Mouse (Mus musculus) gastrocnemius, adult 18-20 months (tissue): ENCODE results near the gene Uqcr10. TPM values are rescaled to one million over a fixed set of nuclear protein-coding genes. Genes with fewer than 3 reads are reported as not detected.
"Not testable (repeated sequence)": the region's sequence is repeated elsewhere in the genome, so short reads cannot be mapped to it uniquely, and the experiment has no call there.

ENCODE experiments used
- DNase-seq: peaks from one replicate; pipeline ENCODE4 v3.0.0; 2021; ENCODE audit warnings: low spot score
- total RNA-seq, 2 experiments: library from RNA; stranded (reverse); gene quantifications; 2 replicates each; pipeline ENCODE4 v1.2.3; 2021

Uqcr10 gene
- total RNA-seq, 2 experiments from 2014 or later, result 977 to 1,022 TPM

DNA sequence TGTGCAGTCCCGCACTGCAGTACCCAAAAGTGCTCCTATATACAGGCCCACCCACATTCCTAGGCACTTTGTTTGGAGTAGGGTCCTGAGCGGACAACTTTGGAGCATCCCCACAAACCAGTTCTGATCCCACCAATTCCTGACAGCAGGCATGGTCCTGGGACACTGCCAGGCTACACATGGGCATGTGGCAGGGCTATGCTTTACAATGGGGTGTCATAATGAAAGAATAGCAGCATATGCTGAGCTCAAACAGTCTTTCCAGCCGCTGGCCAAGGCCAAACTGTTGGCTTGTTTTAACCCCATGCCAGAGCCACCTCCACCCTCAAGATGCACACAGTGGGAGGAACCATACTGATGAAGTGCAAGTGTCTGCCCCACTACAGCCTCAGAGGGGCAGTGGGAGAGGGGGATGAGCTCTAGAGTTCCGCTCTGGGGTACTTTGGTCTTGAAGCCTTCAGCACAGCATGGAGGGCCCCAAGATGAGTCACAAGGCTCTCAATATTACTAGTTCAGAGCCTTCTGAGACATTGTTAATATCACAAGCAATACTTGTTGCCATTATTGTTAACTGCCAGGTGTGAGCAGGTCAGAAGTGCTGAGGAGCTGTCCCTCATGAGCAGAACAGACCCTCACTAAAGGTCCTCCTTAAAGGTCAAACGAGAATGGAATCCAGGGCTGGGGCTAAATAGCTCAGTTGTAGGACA lies 12.5 kb upstream of the Uqcr10 start:
- no peak for DNase-seq

DNA sequence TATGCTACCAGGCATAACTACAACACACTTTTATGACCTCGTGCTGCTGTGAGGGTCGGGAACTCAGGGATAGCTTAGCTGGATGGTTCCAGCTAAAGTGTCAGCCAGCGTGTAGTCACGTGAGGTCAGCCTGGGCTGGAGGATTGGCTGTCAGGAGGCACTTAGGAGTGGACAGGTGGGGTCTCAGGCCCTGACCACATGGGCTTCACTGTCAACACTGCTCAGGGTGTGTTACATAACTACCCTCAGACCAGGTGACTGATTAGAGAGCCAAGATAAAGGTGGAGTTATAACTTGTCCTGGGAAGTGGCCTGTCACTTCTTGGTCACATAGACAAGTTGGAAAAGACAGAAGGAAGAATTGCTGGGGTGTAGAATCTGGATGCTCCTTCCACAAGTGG lies 11.5 kb upstream of the Uqcr10 start:
- no peak for DNase-seq

DNA sequence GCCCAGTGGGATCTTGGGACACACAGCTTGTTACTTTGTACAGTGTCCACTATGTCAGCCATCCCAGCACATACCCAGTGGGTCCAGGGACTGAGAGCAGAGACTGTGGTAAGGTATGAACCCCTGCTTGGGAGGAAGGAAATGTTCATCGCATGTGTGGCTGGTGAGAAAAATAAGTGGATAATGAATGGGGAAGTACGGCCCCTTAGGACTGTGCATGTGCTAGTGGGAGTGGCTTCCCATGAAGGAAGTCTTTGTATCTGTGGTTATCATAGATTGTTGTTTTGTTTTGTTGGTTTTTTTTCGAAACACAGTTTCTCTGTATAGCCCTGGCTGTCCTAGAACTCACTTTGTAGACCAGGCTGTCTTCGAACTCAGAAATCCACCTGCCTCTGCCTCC lies 10.6 kb upstream of the Uqcr10 start:
- no peak for DNase-seq

DNA sequence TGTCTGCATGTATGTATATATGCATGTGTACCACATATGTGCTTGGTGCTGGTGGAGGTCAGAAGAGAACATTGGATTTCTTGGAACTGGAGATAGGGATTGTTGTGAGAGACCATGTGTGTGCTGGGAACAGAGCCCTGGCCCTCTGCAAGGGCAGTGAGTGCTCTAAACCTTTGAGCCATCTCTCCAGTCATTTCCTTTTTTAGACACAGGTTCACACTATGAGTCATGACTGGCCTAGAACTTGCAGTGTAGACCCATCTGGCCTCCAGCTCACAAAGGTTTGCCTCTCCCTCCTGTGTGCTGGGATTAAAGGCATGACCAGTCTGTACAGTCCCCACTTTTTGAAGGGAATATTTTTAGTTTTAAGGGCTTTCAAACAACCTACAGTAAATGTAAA lies 8.7 kb upstream of the Uqcr10 start:
- DNase-seq, result no peak

DNA sequence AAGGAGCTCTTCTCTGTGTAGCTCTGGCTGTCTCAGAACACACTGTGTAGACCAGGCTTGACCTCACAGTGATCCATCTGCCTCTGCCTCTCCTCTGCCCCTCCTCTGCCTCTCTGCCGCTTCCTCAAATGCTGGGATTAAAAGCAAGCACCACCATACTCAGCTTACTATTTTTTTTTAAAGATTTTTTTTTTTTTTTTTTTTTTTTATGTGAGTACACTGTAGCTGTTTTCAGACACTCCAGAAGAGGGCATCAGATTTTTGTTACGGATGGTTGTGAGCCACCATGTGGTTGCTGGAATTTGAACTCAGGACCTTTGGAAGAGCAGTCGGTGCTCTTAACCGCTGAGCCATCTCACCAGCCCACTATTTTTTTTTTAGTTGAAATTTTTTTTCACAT lies 6.0 kb upstream of the Uqcr10 start:
- DNase-seq, result not testable (repeated sequence)

DNA sequence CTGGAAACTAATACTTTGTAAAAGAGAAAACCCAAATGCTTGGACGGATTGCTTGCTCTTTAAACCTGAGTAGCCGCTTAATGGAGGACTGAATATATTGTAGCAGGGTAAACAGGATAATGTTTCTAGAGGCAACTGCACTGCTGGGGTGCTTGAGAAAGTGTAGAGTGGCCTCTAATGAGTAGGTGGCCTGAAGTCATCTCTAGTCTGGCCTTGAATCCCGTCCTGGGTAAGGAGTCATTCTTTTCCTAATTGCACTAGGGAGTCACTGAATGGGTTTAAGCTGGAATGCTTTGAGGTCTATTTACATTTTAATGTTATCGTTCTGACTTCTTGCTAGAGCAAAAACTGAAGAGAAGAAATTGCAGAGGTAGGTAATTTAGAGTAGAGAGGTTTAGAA lies 1.0 kb upstream of the Uqcr10 start:
- DNase-seq, result no peak

DNA sequence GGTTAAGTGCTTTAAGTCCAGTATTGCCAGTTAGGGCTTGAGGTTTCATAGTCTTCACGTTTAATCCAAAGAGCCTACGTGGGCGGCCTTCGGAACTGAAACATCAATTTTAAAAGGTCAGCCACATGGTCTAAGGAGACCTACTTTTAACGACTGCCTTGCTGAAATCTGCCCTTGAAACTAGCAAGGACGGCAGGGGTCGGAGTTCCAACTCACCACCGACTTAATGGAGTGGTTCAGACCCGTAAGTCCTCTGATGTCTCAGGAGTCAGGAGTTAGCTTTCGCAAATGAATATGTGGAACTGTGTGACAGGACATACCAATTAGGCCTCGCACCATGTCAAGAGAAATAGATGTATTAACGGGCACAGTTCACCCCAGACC lies 462 bp downstream of the Uqcr10 start:
- DNase-seq, result no peak

DNA sequence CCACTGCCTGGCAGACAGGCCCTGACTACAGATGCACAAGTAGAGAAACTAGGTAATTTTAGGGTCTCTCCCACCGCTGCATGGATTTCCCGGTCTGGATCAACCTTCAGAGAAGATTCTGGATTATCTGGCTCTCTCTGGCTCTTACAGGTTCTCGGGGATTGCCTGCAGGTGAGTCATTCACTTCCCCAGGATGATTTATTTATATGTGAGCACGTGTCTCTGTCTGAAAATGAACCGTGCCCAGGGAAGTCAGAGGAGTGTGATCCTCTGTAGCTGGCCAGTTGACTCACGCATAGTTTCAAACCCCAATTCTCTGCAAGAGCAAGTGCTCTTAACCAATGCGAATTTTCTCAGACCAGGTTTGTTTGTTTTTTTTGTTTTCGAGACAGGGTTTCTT lies 3.4 kb downstream of the Uqcr10 start:
- DNase-seq, result no peak

DNA sequence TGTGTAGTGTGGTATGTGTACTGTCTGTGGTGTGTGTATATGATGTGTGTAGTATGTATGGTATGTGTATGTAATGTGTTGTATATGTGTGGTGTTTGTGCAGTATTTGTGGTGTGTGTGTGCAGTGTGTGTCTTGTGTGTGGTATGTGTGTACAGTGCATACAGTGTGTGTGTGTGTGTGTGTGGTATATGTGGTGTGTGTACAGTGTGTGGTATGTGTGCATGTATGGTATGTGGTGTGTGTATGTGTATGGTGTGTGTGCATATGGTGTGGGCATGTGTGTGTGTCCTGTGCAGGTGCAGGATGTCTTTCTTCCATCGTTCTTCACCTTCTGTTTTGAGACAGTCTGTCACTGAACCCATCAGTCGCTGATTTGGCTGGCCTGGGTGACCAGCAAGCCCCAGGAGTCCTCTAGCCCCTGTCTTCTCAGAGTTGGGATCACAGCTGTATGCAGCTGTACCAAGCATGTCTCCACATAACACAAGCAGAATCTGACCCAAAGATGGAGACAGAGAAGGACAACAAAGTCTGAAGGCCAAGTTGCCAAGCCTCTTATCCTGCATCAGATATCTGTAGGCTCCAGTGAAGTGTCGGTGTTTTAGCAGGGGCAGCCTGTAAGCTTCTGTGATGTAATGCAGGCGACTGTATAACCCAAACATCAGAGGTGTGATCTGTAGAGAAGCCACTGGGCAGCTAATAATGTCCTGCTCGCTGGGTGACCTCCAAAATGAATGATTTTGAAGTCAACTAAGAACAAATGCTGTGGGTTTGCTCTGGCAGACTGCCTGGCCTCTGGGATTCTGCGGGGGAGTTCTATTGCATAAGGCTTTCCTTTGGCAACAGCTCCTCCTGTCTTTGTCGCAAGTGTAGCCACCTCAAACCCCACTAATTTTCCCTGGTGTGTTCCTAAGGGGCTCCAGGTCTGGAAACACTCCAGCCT lies 6.8 kb downstream of the Uqcr10 start:
- peak; percentile 33 for DNase-seq

DNA sequence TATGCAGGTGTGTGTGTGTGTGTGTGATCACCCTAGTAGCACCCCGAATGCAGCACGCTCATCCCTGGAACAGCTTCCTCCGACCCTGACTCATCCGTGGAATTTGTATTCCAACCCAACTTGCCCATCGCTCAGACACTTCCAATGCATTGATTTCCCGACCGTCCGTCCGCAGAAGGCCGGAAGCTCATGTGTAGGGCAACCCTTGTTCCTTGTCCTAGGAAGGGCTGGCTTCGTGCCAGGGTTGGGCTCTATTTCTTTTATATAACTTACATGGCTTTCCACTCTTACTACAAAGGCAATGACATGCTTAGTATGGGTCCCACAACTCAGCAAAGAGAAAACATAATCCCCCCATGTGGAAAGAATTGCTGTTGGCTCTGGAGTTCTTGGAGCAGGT lies 12.0 kb downstream of the Uqcr10 start:
- DNase-seq, result no peak

DNA sequence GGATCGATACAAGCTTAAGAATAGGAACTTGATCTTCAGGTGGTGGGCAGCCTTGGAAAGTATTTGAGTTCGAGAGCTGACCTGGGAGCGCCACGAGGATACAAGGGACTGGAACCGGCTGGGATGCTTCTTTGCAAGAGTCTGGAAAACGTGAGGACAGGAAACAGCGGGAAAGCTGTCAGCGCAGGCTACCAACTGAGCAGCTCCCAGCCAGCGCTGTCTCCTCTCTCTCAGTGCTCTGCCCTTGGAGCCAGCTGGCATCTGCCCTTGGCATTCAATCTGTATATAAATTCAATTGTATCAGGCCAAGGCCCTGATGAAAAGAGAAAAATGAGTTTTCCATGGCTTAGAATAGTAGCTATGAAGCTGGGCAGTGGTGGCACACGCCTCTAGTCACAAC lies 12.9 kb downstream of the Uqcr10 start:
- DNase-seq, result no peak

DNA sequence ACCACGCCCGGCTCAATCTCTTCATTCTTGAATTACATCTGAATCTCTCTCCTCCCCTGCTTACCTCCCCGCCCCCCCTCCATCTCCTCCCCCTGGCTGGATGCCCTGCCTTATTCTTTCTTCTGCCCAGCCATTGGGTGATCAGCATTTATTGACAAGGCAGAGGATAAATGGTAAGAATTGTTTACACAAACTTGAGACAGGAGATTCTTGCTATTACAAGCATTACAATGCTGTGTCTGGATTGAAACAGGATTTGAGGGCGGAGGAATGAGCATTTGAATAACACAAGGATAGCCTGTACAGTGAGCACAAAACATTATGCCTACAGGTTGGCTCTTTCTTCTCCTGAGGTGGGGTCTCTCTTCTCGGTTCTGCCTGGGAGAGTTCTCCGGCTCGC lies 13.8 kb downstream of the Uqcr10 start:
- no peak for DNase-seq

DNA sequence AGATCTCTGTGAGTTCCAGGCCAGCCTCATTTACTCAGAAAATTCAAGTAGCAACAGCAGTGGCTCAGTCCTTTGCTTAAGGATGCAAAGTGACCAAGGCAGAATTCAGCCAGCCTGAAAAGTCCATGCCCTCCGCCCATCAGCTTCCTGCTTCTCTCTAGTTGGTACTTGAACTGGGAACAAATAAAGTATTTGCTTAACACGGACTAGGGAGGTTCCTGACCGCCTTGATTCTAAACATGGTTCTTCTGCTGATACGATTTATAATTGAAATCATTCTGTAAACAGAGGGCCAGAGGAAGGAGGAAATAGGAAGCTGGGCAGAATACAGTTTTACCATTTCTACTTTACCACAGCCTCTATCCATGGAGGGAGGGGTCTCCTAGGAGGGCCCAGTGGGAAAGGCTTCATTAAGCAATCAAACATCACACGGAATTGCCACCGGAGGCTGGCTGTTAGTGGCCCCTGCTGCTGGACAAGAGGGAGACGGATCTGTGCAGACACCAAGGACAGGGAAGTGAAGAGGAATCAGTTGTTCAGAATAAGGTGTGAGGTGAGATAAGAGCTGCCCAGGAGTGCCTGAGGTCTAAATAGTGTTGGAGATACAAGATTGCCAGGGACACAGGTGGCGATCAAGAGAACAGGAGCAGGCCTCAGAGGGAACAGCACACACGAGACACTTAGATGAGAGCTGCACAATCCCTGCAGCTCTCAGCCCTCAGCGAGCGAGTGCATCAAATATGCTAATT lies 15.3 kb downstream of the Uqcr10 start:
- DNase-seq, result no peak

DNA sequence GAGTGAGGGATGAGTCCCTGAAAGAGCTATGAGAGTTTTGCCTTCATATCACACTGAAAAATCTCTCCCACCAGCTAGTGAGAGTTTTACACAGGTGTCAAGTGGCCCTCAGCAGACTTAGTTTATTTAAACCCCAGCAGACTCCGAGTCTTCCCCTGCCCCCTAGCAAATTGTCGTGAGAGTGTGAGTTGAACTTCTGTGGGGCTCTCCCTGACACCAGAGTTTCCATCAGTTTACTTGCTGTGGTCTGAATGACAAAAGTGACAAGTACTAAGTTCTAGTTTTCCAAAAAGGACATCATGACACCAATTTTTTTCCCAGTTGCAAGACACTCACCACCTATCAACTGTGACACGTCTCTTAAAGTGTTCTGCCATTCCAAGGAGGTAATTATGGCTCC lies 16.3 kb downstream of the Uqcr10 start:
- no peak for DNase-seq

DNA sequence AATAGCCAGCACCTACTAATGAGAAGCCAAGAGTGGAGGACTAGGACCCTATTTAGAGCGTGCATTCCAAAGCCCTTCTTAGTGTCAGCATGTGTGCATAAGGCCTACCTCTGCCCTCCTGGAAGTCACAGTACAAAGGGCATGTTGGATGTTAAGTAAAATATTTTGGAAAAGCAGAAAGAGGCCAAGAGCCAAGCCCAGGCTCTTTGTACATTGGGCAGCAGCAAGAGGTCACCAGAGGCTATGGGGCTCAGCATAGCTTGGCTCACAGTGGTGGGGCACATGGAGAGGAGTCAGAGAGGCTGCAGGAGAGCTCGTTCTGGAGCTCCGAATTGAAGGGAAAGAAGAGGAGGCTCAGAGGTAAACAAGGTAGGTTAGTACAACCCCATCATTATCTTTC lies 17.1 kb downstream of the Uqcr10 start:
- no peak for DNase-seq

DNA sequence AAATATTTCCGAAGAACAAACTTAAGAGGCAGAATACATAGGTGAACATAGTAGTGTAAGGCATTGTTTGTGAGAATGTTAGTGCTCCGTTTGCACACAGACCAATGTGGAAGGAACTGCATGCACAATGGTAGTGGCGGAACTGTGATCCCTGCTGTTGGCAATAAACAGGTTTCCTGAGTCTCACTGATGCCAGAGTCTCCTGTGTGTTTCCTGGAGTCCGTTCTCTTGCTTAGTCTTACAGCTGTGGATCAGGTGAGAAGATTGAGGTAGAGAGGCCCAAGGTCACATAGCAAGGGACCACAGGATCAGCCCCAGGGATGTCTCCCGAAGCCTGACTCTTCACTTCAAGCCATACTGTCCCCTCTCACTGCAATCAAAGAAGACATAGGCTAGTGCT lies 18.6 kb downstream of the Uqcr10 start:
- DNase-seq, result no peak

DNA sequence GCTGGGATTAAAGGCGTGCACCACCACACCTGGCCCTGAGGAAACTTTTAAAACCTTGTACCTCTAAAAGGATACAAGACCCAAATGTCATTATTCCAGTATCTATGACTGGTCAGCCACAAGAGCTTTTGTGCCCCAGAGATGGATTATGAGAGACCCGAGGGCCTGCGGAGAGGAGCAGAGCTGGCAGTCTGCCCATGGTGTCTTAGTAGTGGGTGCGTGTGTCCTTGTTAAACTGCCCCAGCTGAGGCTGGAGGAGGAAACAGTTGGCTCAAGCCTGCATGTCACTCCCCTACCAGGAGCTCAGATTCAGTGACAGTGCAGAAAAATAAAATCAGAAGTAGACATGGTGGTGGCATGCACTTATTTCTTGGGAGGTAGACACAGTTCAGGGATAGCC lies 19.1 kb downstream of the Uqcr10 start:
- DNase-seq, result no peak

DNA sequence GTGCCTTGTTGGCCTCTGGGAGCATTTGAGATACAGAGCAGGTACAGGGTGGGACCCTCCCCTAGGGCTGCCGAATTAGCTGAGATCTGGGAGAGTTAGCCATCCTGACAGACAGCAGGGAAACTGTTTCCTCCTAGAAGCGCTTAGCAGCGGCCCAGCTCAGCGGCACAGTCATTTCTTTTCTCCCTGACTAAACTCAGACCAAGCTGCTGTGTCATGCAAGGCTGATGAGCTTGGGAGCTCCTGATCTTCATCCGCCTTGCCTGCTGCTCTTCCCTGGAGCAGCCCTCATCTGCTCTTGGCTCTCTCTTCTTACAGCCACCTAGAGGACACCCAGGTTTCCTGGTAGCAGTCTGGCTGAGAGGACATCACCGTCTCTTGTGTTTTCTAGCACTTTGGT lies 20.0 kb downstream of the Uqcr10 start:
- no peak for DNase-seq

DNA sequence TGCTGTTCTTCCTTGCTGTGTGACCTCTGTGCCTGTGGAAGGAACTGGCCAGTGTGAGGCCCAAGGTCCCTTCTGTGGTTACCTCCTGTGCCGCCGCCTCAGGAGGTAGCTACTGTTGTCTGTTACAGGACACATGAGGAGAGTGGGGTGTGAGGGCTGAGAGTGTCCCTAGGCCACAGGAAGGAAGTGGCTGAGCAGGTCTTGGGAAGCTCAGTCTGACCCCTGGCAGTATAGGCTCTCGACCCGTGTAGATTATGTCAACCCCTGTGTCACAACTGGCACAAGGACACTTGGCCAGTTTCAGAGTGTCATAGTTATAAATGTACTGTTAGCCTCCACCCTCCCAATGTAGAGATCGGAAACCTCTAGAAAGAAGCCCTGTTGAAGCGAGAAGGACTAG lies 20.6 kb downstream of the Uqcr10 start:
- DNase-seq, result no peak

DNA sequence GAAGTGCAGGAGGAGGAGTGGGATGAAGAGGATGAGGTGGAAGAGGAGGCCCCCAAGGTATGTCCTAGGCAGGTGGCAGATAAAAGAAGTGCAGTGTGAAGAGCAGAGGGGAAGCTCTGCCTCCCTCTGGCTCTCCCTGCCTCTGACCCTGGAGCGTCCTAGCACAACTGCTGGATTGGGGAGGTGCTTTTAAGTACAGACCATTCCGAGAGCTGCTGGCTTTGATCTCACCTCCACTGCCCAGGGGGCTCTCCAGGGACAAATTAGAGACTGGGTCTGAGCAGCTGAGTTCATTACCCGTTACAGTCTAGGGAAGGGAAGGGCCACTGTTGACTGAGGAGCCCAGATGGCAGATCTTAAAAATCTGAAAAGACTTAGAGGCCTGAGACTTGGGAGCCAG lies 24.0 kb downstream of the Uqcr10 start:
- DNase-seq, result no peak

DNA sequence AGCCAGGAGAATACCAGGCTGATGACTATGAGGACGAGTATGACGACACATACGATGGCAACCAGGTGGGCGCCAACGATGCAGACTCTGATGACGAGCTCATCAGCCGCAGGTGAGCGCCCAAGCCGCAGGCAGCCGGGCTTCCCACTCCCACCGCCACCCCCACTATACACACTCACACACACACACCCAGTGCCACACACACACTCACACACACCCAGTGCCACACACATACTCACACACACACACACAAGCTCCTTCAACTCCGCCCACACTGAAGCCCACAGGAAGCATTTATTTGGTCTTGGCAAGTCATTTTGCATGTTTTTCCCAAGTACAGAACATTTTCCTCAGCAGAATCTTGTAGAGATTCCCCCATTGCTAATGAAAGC lies 24.7 kb downstream of the Uqcr10 start:
- DNase-seq, result no peak

DNA sequence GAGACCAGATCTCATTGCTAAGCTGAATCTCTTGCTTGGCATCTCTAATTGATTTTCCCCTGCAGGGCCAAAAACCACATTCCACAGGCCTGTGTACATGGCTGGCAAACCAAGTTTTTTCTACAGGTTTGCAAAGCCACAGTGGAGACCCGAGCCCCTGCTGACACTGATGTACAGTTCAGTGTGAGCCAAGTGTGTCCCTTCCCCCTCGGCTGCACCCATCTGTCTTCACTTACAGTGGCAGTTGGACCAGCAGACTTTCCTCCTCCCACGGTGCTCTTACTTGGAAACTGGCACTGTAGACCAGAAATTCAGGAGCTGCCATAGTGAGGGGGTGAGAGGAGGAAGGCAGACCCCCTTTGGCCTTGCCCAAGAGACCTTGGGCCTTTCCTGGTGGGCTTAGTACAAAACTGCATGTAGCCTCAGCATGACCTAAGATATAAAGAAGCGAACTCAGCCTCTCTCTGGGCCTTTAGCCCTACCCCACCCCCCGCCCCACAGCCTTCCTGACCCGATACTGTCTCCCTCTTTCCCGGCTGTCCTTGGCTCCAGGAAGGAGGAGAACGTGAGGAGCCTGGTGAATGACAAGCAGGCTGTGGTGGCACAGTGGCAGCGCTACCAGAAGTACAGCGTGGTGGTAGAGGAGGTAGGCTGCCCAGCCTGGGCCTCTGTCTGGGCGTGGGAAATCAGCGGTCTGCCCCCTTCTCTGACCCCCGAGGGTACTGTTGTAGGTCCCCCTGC lies 25.3 kb downstream of the Uqcr10 start:
- no peak for DNase-seq
